Mouse (Mus musculus) liver, embryonic 14.5 days (tissue): Measurements from ENCODE around the gene Clpb.

ENCODE experiments used
- CTCF ChIP-seq: IDR thresholded peaks from 2 replicates; pipeline ENCODE4 v1.5.1; 2016; ENCODE audit warnings: antibody characterized with exemption, low read depth, control low read depth
- EP300 ChIP-seq: IDR thresholded peaks from 2 replicates; pipeline ENCODE4 v1.6.1; 2016; ENCODE audit warnings: antibody characterized with exemption, low read depth

- TF ChIP-seq CTCF (no peak), EP300 (no peak)
These were observed 98.7 kb downstream of the Clpb start for GRCm38 (mm10) chr7:101761899-101762780.
